Comparison of ENCODE assay signal across 17 mouse cellular contexts in genomic region chr15:27684813-27685212, GRCm38 (mm10).
"Had no signal": no experiment of that assay in that cellular context is flagged by ENCODE, and none has a peak within 500 bp of the region (broad histone marks: within the 10 kb centered on the region; RNA-seq: fewer than 3 reads in every experiment).

No protein-coding gene starts in this region.

- H3K36me3 ChIP-seq: midbrain, embryonic 10.5 days; midbrain, embryonic 12.5 days; neural tube, embryonic 13.5 days; neural tube, embryonic 15.5 days had no signal

- H3K4me3 ChIP-seq: midbrain, embryonic 10.5 days; midbrain, embryonic 12.5 days; myocyte; neural tube, embryonic 13.5 days; neural tube, embryonic 15.5 days had no signal

- H3K27ac ChIP-seq: midbrain, embryonic 10.5 days; midbrain, embryonic 12.5 days; neural tube, embryonic 13.5 days; neural tube, embryonic 15.5 days had no signal

- H3K9ac ChIP-seq: lung, embryonic 14.5 days; midbrain, embryonic 12.5 days; neural tube, embryonic 13.5 days; neural tube, embryonic 15.5 days had no signal

- H3K27me3 ChIP-seq: neural tube, embryonic 13.5 days; neural tube, embryonic 15.5 days had no signal

- DNase-seq: lung, adult 18-20 months; lung, embryonic 14.5 days; lung, postnatal 10 days; lung, postnatal 4 days; midbrain, embryonic 14.5 days; retina, postnatal 1 day; right cerebral cortex, postnatal 14 days; right cerebral cortex, postnatal 4 days; spleen, adult 18-20 months; thymus, adult 2 months; thymus, postnatal 25 days; thymus, postnatal 4 days had no signal
